Mouse (Mus musculus): ENCODE data around the gene Fam71e1. TPM values are rescaled to one million over a fixed set of nuclear protein-coding genes. Genes with fewer than 3 reads are reported as not detected.

Fam71e1 gene
- 17.6 TPM in 1 of 2 replicates, not detected in the other for total RNA-seq (2017)

GRCm38 (mm10) chr7:44495992-44496770, at the start of gene Fam71e1, which contains the start of gene Emc10:
Fam71e1 (plus strand) TSS chr7:44496581.
Emc10 (minus strand) TSS chr7:44496529.
- peak; percentile 90 to 93 for ATAC-seq (replicated peaks in 1 of 2; ENCODE audit: insufficient read depth in 1 of 2, low FRiP score in 2 of 2, low TSS enrichment in 1 of 2, low read depth in 1 of 2, poor library complexity in 2 of 2, severe bottlenecking in 2 of 2)

DNA sequence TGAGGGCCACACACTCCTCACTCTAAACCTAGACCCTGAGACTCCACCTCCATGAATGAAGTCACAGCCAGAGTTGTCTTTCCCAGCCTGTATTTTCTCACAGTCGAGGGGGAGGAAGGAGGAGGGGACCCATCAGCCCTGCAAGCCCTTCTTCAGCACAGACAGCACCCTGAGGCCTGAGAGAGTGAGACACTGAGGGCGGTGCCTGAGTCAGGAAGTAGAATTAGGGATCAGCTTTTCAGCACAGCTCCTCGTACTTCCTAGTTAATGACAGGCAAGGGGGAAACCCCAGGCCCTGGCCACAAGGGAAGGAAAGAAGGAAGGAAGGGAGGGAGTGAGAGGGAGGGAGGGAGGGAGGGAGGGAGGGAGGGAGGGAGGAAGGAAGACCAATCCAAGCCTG, 43.1 kb upstream of the Fam71e1 start:
- peak; percentile 63 to 74 for ATAC-seq (replicated peaks in 1 of 2; ENCODE audit: insufficient read depth in 1 of 2, low FRiP score in 2 of 2, low TSS enrichment in 1 of 2, low read depth in 1 of 2, poor library complexity in 2 of 2, severe bottlenecking in 2 of 2)

DNA sequence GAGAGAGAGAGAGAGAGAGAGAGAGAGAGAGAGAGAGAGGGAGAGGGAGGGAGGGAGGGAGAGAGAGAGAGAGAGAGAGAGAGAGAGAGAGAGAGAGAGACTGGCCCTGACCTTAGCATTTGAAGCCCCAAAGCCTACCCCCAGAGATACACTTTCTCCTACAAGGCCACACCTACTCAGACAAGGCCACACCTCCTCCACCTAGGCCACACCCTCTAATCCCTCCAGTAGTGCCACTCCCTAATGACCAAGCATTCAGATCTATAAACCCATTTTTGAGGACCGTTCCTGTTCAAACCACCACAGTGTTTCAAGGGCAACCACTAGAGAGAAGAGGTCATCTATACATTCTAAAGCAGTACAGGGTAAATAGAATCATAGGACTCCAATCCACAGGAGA, 40.1 kb upstream of the Fam71e1 start:
- no peak for ATAC-seq (replicated peaks in 1 of 2; ENCODE audit: insufficient read depth in 1 of 2, low FRiP score in 2 of 2, low TSS enrichment in 1 of 2, low read depth in 1 of 2, poor library complexity in 2 of 2, severe bottlenecking in 2 of 2)

DNA sequence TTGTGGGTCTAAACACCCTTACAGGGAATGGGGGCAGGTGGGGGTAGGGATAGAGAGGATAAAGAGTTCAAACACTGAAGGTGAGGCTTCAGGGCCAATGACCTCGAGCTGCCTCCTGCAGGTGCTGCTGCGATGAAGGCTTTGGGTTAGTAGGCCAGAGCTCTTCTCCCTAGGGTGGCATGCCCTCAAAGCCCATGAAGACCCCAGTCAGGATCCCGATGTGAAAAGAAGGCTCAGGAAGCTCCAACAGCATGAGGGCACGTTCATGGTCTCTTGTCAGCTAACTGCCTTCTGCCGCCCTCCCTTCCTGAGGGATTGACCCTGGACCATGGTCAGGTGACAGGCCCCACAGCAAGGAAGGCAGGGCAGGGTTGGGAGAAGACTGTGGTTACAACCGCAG, 36.3 kb upstream of the Fam71e1 start:
- no peak for ATAC-seq (replicated peaks in 1 of 2; ENCODE audit: insufficient read depth in 1 of 2, low FRiP score in 2 of 2, low TSS enrichment in 1 of 2, low read depth in 1 of 2, poor library complexity in 2 of 2, severe bottlenecking in 2 of 2)

- no peak for ATAC-seq (replicated peaks in 1 of 2; ENCODE audit: insufficient read depth in 1 of 2, low FRiP score in 2 of 2, low TSS enrichment in 1 of 2, low read depth in 1 of 2, poor library complexity in 2 of 2, severe bottlenecking in 2 of 2)
Observed at GRCm38 (mm10) chr7:44460767-44461502, 35.4 kb upstream of the Fam71e1 start.

- ATAC-seq (replicated peaks in 1 of 2; ENCODE audit: insufficient read depth in 1 of 2, low FRiP score in 2 of 2, low TSS enrichment in 1 of 2, low read depth in 1 of 2, poor library complexity in 2 of 2, severe bottlenecking in 2 of 2), result no peak
Observed at GRCm38 (mm10) chr7:44461503-44462217, 34.7 kb upstream of the Fam71e1 start.

- ATAC-seq (replicated peaks in 1 of 2; ENCODE audit: insufficient read depth in 1 of 2, low FRiP score in 2 of 2, low TSS enrichment in 1 of 2, low read depth in 1 of 2, poor library complexity in 2 of 2, severe bottlenecking in 2 of 2), result peak; percentile 41 to 47; a peak in 2 of 4 replicates
Observed at GRCm38 (mm10) chr7:44462218-44463055, 33.9 kb upstream of the Fam71e1 start.

GRCm38 (mm10) chr7:44463056-44463425, 33.3 kb upstream of the Fam71e1 start:
- ATAC-seq (replicated peaks in 1 of 2; ENCODE audit: insufficient read depth in 1 of 2, low FRiP score in 2 of 2, low TSS enrichment in 1 of 2, low read depth in 1 of 2, poor library complexity in 2 of 2, severe bottlenecking in 2 of 2), result no peak

DNA sequence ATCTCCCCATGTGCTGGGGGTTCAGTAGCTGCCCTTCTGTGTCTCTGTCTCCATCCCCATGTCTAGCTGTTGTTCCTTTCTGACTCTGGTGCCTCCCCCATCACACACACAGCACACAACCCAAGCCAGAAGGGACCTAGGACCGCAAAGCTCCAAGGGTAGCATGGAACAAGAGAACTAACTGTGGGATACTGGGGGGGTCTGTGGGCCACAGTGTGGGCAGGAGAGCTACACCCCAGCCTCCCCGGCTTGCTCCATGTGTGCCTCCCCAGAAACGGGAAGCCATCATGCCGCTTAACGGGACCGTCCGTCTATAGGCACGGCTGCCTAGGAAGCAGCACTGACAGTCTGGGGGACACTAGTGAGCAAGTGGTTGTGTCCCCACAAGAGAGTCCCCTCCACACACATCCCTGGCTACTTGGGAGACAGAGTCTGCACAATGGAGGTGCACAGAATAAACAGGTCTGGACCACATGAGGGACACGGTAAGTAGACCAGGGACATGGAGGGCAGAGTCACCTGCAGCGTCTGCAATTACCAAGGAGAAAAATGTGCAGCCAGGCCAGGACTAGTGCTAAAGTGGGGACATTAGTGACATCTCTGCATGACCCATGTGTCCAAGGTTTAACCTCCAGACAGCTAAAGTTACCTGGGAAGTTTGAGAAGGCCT, 32.7 kb upstream of the Fam71e1 start:
- ATAC-seq (replicated peaks in 1 of 2; ENCODE audit: insufficient read depth in 1 of 2, low FRiP score in 2 of 2, low TSS enrichment in 1 of 2, low read depth in 1 of 2, poor library complexity in 2 of 2, severe bottlenecking in 2 of 2), result no peak

GRCm38 (mm10) chr7:44464511-44464910, 31.9 kb upstream of the Fam71e1 start:
- ATAC-seq (replicated peaks in 1 of 2; ENCODE audit: insufficient read depth in 1 of 2, low FRiP score in 2 of 2, low TSS enrichment in 1 of 2, low read depth in 1 of 2, poor library complexity in 2 of 2, severe bottlenecking in 2 of 2), result no peak

- ATAC-seq (replicated peaks in 1 of 2; ENCODE audit: insufficient read depth in 1 of 2, low FRiP score in 2 of 2, low TSS enrichment in 1 of 2, low read depth in 1 of 2, poor library complexity in 2 of 2, severe bottlenecking in 2 of 2), result no peak
Observed at GRCm38 (mm10) chr7:44465111-44465510, 31.3 kb upstream of the Fam71e1 start, which contains the start of gene Aspdh. Aspdh (plus strand) TSS chr7:44465391.

DNA sequence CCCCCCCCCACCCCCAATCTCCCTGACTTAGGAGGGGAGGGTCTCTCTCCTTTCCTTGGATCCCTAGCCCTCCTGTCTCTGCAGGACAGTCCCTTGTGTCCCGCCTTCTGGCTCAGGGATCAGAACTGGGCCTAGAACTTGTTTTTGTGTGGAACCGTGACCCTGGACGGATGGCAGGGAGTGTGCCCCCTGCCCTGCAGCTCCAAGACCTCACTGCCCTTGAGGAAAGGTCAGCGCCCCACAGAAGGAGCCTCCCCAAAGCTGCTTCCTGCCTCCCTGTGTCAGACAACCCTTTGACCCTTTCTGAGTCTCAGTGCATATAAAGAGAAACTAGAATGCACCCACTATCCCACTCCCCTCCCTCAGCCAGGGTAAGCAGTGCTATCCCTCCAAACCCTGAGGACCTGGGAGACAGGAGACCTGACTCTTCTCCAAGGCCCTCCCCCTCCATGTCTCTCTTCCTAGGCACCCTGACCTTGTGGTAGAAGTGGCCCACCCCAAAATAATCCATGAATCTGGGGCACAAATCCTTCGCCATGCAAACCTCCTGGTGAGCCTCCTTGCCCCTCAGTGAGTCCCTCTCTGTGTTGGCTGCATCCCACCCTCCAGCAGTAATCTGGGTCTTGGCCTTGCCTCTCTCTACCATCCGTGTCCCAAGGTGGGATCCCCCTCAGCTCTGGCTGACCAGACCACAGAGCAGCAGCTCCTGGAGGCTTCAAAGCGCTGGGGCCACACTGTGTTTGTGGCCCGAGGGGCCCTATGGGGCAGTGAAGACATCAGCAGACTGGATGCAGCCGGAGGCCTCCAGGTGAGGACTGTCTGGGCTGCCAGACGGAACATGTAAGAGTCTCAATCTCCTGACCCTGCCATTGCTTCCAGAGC, 30.1 kb upstream of the Fam71e1 start:
- no peak for ATAC-seq (replicated peaks in 1 of 2; ENCODE audit: insufficient read depth in 1 of 2, low FRiP score in 2 of 2, low TSS enrichment in 1 of 2, low read depth in 1 of 2, poor library complexity in 2 of 2, severe bottlenecking in 2 of 2)

GRCm38 (mm10) chr7:44466888-44467311, 29.5 kb upstream of the Fam71e1 start:
- ATAC-seq (replicated peaks in 1 of 2; ENCODE audit: insufficient read depth in 1 of 2, low FRiP score in 2 of 2, low TSS enrichment in 1 of 2, low read depth in 1 of 2, poor library complexity in 2 of 2, severe bottlenecking in 2 of 2), result no peak

GRCm38 (mm10) chr7:44467811-44468411, 28.5 kb upstream of the Fam71e1 start, which contains the start of gene Josd2:
Josd2 (plus strand) TSS chr7:44467980.
- peak; percentile 94 to 96 for ATAC-seq (replicated peaks in 1 of 2; ENCODE audit: insufficient read depth in 1 of 2, low FRiP score in 2 of 2, low TSS enrichment in 1 of 2, low read depth in 1 of 2, poor library complexity in 2 of 2, severe bottlenecking in 2 of 2)

DNA sequence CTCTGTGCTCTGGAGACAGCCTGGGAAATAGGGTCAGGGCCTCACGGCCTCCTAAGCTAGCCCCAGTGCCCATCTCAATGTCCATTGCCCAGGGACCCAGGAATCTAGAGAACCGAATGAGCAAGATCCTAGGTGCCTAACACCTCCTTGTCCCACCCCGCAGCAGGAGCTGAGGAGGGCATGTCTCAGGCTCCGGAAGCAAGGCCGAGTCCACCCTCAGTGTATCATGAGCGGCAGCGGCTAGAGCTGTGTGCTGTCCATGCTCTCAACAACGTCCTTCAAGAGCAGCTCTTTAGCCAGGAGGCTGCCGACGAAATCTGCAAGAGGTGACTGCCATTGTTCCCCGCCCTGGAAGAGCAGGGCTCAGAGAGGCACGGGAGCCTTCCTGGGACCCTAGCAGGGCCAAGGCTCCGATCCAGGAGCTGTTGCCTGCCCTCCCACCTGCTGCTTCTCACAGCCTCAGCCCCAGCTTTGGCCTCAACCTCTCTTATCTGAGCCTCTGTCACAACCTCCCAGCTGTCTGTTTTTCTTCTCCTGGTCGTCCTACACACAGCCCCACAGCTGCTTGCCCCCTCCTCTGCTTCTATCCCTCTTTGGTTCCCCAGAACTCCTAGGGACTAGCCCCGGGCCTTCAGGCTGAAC, 27.6 kb upstream of the Fam71e1 start:
- ATAC-seq (replicated peaks in 1 of 2; ENCODE audit: insufficient read depth in 1 of 2, low FRiP score in 2 of 2, low TSS enrichment in 1 of 2, low read depth in 1 of 2, poor library complexity in 2 of 2, severe bottlenecking in 2 of 2), result no peak

All from hematopoietic stem cell, adult 5-6 weeks (primary cell).